Mouse (Mus musculus) c-Kit-positive CD71-positive TER-119-negative erythroid progenitor cells, embryonic 14.5 days (primary cell): ENCODE results near the gene Igfbp4.

Experiments
- DNase-seq: peaks from one replicate; pipeline ENCODE4 v3.0.0-alpha.2; 2013; ENCODE audit warnings: low read depth

The Igfbp4 gene

GRCm38 (mm10) chr11:99080902-99081543 is 40.0 kb downstream of the Igfbp4 start:
- no peak for DNase-seq

- DNase-seq = no peak
Observed at GRCm38 (mm10) chr11:99081566-99081965, 40.5 kb downstream of the Igfbp4 start.

GRCm38 (mm10) chr11:99082098-99082497 is 41.1 kb downstream of the Igfbp4 start:
- DNase-seq = no peak

GRCm38 (mm10) chr11:99083516-99083915 is 42.5 kb downstream of the Igfbp4 start:
- no peak for DNase-seq

GRCm38 (mm10) chr11:99084366-99084765 is 43.3 kb downstream of the Igfbp4 start:
- DNase-seq = no peak

GRCm38 (mm10) chr11:99088486-99088885 is 47.4 kb downstream of the Igfbp4 start:
- DNase-seq = no peak

- no peak for DNase-seq
Observed at GRCm38 (mm10) chr11:99089077-99089601, 48.1 kb downstream of the Igfbp4 start, which contains the start of gene Tns4. Gene Tns4, minus strand, starts transcription at chr11:99089306.

GRCm38 (mm10) chr11:99090391-99090790 is 49.3 kb downstream of the Igfbp4 start:
- no peak for DNase-seq

- DNase-seq = no peak
Observed at GRCm38 (mm10) chr11:99091666-99092065, 50.6 kb downstream of the Igfbp4 start.

- DNase-seq = no peak
Observed at GRCm38 (mm10) chr11:99093740-99094139, 52.7 kb downstream of the Igfbp4 start.

- no peak for DNase-seq
Observed at GRCm38 (mm10) chr11:99094911-99095676, 54.0 kb downstream of the Igfbp4 start.

- DNase-seq = no peak
Observed at GRCm38 (mm10) chr11:99095759-99096158, 54.7 kb downstream of the Igfbp4 start.

- no peak for DNase-seq
Observed at GRCm38 (mm10) chr11:99096417-99096816, 55.4 kb downstream of the Igfbp4 start.

- DNase-seq = no peak
Observed at GRCm38 (mm10) chr11:99096996-99097774, 56.1 kb downstream of the Igfbp4 start.

GRCm38 (mm10) chr11:99098924-99099323 is 57.9 kb downstream of the Igfbp4 start:
- no peak for DNase-seq

GRCm38 (mm10) chr11:99099516-99099915 is 58.5 kb downstream of the Igfbp4 start:
- DNase-seq = no peak

GRCm38 (mm10) chr11:99100215-99100614 is 59.2 kb downstream of the Igfbp4 start:
- no peak for DNase-seq

GRCm38 (mm10) chr11:99101693-99102092 is 60.6 kb downstream of the Igfbp4 start:
- DNase-seq = no peak

- no peak for DNase-seq
Observed at GRCm38 (mm10) chr11:99102575-99103270, 61.7 kb downstream of the Igfbp4 start.
